Mouse (Mus musculus) megakaryocyte progenitor cell, adult 5-6 weeks (primary cell): ENCODE results near the gene Ppp1r2. TPM values are rescaled to one million over a fixed set of nuclear protein-coding genes. Genes with fewer than 3 reads are reported as not detected.
A peak's percentile ranks its signal among the peaks of the same experiment; 100 is the strongest.

Source experiments
- ATAC-seq: replicated peaks from 2 replicates; pipeline ENCODE4 v1.8.0; 2016; ENCODE audit warnings: mild to moderate bottlenecking, moderate TSS enrichment, inconsistent platforms; ENCODE audit not compliant: poor library complexity
- total RNA-seq, 2 experiments: library from RNA; stranded (forward) in 1 of 2; stranded (reverse) in 1 of 2; fragments of 157-497, 149-512 nt in 1 of 2; fragments of 200-1000 nt in 1 of 2; gene quantifications; 2 replicates each; pipeline versions ENCODE4 v1.2.3 to v1.2.4; 2015 to 2017

Ppp1r2 gene
- total RNA-seq, 2 experiments from 2014 or later = 49.6 to 54.5 TPM

- ATAC-seq = peak; percentile 44; the same call in 1 of the 2 replicates
Observed at GRCm38 (mm10) chr16:31290751-31291365, 15.8 kb upstream of the Ppp1r2 start.

DNA sequence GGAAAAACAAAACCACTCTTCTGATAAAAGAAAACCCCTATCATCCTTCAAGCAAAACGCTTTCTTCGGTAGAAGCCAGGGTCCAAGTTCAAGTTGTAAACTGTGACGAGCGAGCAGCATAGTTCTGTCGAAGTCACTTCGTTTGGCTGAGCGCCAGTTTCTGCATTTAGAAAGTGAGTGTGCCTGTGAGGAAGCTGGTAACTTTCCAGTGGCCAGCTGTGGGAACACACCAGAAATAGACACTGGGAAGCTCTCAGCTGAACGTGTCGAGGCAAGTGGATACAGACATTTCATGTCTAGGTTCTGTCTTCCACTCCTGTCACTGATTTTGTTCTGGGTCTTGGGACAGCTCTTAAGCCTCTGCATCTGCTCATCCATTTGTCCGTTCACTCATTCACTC is 15.2 kb upstream of the Ppp1r2 start:
- ATAC-seq = peak; percentile 72

- ATAC-seq = no peak
Observed at GRCm38 (mm10) chr16:31287712-31288111, 12.6 kb upstream of the Ppp1r2 start.

GRCm38 (mm10) chr16:31286801-31287488 is 11.9 kb upstream of the Ppp1r2 start:
- ATAC-seq = peak; percentile 72

- ATAC-seq = no peak
Observed at GRCm38 (mm10) chr16:31281981-31282380, 6.9 kb upstream of the Ppp1r2 start.

DNA sequence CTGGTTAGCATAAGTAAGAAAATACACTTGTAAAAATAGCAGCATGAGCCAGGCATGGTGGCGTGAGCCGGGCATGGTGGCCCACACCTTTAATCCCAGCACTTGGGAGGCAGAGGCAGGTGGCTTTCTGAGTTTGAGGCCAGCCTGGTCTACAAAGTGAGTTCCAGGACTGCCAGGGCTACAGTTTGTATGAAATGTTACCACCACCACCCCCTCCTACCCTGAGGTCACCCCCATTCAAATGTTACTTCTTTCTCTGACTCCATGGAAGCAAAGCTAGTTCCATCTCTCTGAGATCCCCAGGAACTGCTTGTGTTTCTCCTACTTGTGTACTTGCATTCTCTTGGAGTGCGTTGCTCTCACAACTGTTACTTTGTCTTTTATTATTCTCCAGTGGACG is 5.1 kb upstream of the Ppp1r2 start:
- ATAC-seq = no peak

DNA sequence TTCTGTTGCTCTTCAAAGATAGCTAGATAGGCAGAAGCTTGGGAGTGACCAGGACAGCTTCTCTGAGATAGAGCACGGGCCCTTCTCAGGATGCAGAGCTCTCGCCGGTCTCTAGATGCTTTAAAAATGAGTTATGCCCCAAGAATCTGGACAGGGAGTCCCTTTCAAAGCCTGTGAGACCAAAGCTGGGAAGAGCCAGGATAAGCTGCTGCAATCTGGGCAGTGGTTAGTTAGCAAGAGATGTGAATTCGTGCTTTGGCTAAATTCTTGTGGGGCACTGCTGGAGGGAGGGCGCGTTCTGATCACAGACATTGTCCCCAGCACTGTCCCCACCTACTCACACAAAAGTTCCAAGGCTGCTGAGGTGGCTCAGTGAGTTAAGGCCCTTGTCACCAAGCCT is 3.5 kb upstream of the Ppp1r2 start:
- ATAC-seq = no peak

- ATAC-seq = no peak
Observed at GRCm38 (mm10) chr16:31278081-31278480, 3.0 kb upstream of the Ppp1r2 start.

- ATAC-seq = no peak
Observed at GRCm38 (mm10) chr16:31276962-31277361, 1.9 kb upstream of the Ppp1r2 start.

DNA sequence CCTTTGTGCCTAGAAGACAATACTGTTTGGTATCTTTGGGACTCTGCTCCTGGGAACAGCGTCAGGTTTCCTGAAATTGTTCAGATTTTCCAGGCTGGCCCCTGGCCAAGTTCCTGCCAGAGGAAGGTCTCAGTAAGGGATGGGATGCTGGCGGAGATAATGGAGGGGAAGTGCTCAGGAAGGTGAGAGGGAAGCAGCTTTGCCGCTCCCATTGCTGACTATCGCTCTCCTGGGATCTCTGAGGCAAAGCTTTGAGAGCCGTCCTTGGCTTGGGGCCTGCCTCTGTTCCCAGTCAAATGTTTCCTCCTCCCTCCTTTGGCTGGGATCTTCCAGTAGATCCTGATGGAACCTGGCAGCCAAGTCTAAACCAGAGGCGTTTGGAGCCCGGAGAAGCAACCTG is 1.5 kb upstream of the Ppp1r2 start:
- ATAC-seq = no peak

- no peak for ATAC-seq
Observed at GRCm38 (mm10) chr16:31274084-31274483, 993 bp downstream of the Ppp1r2 start.

DNA sequence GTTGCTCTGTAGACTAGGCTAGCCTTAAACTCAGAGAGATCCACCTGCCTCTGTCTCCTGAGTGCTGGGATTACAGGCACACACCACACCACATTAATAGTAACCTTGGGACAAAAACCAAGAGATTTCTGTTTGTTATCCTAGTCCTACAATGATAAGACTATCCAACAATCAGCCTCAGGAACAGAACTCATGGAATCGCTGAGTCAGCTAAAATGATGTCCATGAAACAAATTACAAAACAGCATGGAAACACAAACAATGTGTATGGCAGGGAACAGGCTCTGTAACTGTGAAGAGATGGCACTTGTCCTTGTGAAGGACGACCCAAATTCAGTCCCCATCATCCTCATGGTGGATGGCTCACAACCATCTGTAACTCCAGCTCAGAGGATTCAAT is 8.4 kb downstream of the Ppp1r2 start:
- ATAC-seq = no peak

- no peak for ATAC-seq
Observed at GRCm38 (mm10) chr16:31256151-31256550, 18.9 kb downstream of the Ppp1r2 start.

DNA sequence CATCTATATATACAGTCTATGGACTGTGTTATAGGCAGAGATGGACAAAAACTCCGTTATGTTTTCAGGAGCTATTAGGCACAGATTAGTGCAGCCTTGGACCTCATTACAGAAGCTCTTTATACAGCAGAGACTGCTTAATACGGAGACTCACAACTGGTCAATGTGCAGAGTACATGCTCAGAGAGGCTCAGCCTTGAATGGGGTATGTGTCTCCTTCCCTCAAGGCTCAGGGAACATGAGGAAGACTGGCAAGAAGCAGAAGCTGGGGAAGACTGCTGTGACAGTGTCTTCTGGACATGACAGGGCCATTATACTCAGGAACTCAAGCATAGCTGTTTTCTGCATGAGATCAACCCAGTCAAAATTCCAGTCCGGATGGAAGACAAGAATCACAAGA is 19.4 kb downstream of the Ppp1r2 start:
- no peak for ATAC-seq

GRCm38 (mm10) chr16:31249401-31249800 is 25.7 kb downstream of the Ppp1r2 start:
- ATAC-seq = no peak

GRCm38 (mm10) chr16:31248717-31249116 is 26.4 kb downstream of the Ppp1r2 start:
- ATAC-seq = no peak

DNA sequence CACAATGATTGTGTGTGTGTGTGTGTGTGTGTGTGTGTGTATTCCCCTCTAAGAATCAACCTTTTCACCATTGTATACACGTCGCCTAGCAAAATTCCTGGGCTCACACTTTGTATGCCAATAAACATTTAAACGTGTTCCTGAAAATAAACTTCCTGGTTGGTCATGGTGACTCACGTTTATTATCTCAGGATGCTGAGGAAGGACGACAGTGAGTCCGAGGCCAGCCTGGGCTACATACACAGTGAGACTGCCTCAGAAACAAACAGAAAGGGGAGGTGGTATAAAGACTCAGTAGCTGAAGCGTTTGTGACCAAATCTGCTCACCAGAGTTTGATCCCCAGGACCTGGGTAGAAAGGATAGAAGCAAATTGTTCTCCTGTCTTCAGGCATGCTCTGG is 27.6 kb downstream of the Ppp1r2 start:
- no peak for ATAC-seq

DNA sequence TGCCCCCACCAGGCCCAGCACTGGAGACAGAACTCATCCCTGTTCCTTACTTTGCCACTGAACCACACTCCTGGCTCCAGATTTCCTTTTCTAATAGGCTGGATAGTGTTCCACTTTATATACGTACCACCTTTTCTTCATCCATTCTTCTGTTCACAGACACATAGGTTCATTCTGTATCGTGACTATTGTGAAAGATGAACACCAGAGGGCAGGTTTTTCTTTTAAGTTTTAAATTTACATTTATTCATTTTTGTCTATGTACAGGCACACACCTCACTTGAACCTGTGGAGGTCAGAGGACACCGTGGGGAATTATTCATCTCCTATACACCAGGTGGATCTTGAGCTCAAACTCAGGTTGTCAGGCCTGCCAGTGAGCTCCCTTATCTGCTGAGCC is 31.0 kb downstream of the Ppp1r2 start:
- ATAC-seq = no peak

- ATAC-seq = no peak
Observed at GRCm38 (mm10) chr16:31241433-31241832, 33.6 kb downstream of the Ppp1r2 start.

- no peak for ATAC-seq
Observed at GRCm38 (mm10) chr16:31240569-31240968, 34.5 kb downstream of the Ppp1r2 start.

DNA sequence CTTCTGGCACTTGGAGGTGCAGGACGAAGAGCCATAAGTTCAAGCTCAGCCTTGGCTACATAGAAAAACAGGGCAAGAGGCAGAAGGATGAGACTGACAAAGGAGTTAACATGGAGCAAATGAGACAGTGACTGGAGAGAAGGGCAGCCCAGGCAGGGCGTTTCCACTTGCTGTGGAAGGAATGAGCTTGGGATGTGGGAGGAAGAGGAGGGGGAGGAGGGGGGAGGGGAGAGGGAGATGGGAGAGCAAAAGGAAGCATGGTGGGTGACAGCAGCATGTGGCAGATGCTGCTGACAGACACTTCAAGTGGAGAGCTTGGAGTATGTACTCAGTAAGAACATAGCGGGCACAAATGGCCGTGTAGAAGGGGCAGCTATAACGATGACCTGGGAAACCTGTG is 36.8 kb downstream of the Ppp1r2 start:
- no peak for ATAC-seq

DNA sequence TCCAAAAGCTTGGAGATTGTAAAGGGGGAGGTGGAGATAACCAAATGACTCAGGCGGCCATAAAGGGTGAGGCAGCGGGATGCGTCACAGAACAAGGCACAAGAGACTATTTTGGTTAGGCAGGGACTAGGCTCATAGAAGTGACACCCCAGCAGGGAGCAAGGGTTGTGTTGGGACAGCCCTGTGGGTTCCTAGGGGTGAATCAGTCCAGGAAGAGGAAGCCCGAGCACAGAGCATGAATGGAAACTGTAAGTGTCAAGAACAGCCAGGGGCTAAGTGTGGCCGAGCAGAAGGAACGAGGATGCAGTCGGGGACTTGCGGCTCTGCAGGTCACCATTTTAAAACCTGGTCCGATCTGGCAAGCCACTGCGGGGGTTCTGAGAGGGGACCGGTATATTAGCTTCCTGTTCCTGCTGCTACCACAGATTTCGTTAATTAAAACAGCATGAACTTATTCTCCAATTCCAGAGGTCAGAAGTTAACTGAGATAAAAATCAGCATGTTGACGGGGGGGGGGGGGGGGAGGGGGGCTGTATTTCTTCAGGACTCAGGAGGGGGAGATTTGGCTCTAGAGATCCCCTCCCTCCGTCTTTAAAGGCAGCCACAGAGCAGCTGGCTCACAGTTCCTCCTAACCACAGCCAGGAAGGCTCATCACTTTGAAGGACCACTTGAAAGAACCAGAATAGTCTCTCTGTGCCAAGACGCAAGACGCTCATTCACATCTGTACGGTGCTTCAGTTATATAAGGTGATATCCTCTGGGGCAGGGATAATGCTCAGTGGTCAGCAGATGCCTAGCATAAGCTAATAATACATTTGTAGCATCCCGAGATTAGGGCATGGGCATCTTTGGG is 39.4 kb downstream of the Ppp1r2 start:
- ATAC-seq = peak; percentile 71
